Mouse (Mus musculus) left cerebral cortex, postnatal 4 days (tissue): ENCODE measurements around the gene Zfp935. TPM values are rescaled to one million over a fixed set of nuclear protein-coding genes. Genes with fewer than 3 reads are reported as not detected.
"Not testable (repeated sequence)": the region's sequence is repeated elsewhere in the genome, so short reads cannot be mapped to it uniquely, and the experiment has no call there.

Source experiments
- DNase-seq: peaks from one replicate; pipeline ENCODE4 v3.0.0-alpha.2; 2022
- intact Hi-C: fragments of 180-260 bp; cut with DNase I; formaldehyde crosslinking; loops from one replicate; pipeline ENCODE4 v1.15.1; 2025
- microRNA-seq: library from miRNA; unstranded; fragments of <30 nt; microRNA quantifications from one replicate; pipeline ENCODE4 v1.2.0, GENCODE M21; 2022
- total RNA-seq, 2 experiments: library from RNA; stranded (reverse); gene quantifications; 2 replicates each; pipeline ENCODE4 v1.2.3; 2021

The Zfp935 gene
- total RNA-seq, result 1 to 10 TPM in 1 of 2 experiments, under 1 TPM in 1; 0.74 to 2.3 TPM

DNA sequence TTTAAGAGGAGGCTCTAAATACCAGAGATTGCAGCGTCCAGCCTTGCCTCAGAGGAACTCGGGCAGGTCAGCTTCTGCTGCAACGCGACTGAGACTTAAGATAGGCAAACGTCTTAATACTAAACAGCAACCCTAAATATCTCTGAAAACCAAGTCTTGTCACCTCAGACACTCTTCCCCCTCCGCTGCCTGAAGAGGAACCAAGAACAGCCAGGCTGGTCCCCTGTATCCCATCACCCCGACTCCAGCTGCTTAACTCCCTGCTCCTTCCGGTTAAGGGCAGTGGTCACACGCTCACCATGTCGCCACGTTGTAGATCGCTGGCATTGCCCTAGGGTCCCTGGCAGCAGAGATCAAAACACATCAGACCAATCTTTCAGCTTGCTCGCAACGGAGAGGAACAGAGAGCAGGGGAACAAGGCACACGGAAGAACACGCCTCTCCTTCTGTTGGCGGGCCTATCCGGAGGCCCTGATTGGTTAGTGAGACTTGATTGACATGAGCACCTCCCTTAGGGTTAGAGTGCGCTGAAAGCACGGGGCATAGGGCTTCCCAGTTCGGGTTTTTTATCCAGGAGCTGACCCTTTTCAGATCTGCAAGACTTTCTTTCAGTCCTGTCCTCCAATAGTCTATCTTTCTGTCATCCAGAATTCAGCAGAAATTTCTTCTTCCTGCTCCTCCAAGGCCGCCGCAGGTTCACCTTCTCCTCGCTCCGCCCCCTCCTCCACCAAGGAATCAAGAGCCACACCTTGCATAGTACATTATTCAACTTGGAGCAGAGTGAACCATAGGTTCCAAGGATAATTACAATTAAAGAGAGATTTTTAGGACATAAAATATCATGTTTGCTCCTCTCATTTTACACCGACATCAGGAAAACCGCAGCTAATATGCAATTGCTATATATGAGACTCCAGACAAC, at the start of gene Zfp935:
Gene Zfp935, minus strand, starts transcription at position 323 of the 922 bp plus-strand sequence.
- DNase-seq, result peak; percentile 47
- intact Hi-C loops, result not testable (repeated sequence)

DNA sequence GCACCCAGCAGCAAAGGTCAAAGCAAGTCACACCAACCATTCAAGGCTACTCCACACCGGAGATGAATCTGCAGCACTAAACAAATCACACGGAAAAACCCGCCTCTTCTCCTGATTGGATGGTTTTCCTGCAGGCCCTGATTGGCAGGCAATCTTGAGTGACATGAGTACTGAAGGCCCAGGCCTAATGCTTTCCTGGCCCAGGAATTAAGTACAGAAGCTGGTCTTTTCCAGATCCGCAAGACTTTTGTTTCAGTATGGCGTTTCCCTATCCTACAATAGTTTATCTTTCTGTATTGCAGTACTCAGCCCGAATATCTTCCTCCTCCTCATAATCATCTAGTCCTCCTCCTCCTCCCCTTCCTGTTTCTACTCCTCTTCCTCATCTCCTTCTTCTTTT, 12.8 kb upstream of the Zfp935 start, which contains the start of gene Zfp934:
Gene Zfp934, minus strand, starts transcription at position 101 of the 400 bp plus-strand sequence.
- intact Hi-C loops, result not testable (repeated sequence)

DNA sequence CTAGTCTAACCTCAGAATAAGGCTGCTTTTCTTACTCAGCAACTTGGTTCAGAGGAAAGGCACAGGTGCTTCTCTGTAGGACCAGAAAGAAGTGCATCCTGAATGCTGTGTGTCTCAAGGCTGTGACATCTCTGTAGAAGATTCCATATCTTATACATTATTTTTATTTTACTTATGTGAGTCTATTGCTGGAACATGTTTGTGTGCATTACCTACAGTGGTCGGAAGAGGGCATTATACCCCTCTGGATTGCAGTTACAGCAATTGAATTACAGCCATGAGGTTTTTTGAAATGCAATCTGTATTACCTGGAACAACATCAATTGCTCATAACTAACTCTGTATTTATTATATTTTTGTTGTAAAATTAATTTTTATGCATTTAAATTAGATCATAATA, 3.4 kb upstream of the Zfp935 start:
- intact Hi-C loops, result not testable (repeated sequence)
- DNase-seq, result peak; percentile 2

More for the DNA sequence above, 12.8 kb upstream of the Zfp935 start, which contains the start of gene Zfp934:
- DNase-seq, result not testable (repeated sequence)

DNA sequence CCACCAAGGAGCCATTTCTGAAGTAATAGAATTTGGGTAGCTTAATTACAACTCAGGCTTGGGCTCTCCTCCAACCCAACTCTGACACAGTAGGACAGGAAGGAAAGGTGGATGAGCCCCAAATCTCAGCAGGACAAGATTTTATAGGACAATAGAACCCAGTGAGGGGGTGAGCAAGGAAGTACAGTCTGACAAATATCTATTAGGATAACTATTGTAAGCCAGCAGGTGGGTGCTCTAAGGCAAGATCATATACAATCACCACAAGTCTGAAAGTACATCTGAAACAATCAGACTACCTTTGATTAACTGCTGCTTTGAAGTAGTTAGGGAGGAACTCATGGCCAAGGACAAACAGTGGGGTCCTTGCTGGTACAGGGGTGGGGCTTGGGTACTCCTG, 28.2 kb downstream of the Zfp935 start:
- intact Hi-C loops, DNase-seq: not testable (repeated sequence)

DNA sequence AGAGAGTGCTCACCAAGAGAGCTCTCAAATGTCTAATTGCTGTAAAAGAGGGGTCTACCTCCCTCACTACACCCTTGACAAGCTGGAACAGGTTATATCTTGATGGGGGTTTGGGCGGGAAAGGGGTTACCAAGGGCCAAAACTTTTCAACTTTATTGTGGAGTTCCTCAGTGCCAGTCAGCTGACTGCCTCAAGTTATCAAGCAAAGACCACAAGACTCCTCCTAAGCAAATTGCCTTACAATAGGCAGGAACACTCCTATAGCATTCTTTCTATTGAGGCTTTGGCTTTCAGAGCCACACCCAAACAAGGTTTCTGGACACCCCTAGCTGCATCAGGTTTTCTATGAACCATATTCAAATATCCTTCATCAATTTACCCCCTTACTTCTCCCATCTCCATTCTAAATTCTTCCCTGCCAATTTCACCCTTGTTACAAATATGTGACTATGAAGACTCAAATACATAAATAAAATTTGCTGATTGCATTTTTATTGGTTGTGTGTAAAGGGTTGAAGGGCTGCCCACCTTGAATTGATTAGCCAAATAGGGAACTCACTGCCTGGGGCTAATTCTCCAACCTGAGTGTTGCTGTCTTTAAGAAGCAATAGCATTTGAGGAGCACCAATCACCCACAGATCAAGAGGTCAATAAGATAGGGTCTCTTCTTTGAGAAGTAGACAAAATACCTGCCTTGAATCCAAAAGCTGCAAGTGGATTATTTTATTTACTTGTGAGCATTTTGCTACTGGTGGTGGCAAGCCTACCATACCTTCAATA, 47.5 kb downstream of the Zfp935 start:
- intact Hi-C loops, DNase-seq: not testable (repeated sequence)

DNA sequence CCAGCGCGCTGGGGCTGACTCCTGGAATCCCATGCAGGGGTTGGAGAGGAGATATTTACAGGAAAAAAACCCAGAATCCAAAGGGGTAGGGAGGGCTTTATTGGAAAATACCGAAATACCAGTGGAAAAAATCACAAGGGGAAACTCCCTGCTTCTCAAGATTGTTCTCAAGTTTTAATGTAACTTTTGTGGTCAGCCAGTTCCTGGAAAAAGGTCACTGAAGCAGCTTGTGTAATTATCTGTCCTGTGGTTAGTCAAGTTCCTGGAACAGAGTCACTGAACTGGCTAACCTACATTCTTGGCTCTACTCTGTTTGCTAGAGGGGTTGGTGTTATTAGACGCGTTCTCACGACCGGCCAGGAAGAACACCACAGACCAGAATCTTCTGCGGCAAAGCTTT, 85.7 kb downstream of the Zfp935 start:
- intact Hi-C loops, DNase-seq: not testable (repeated sequence)

DNA sequence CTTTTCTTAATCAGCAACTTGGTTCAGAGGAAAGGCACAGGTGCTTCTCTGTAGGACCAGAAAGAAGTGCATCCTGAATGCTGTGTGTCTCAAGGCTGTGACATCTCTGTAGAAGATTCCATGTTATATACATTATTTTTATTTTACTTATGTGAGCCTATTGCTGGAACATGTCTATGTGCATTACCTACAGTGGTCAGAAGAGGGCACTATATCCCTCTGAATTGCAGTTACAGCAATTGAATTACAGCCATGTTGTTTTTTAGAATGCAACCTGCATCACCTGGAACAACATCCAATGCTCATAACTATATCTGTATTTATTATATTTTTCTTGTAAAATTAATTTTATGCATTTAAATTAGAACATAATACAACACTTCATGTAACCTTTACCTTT, 88.4 kb downstream of the Zfp935 start:
- intact Hi-C loops, result loop anchor here (10.0 kb wide), 1 partner anchor 385 kb away; the partner anchor contains the start of gene Fbp2
- not testable (repeated sequence) for DNase-seq

DNA sequence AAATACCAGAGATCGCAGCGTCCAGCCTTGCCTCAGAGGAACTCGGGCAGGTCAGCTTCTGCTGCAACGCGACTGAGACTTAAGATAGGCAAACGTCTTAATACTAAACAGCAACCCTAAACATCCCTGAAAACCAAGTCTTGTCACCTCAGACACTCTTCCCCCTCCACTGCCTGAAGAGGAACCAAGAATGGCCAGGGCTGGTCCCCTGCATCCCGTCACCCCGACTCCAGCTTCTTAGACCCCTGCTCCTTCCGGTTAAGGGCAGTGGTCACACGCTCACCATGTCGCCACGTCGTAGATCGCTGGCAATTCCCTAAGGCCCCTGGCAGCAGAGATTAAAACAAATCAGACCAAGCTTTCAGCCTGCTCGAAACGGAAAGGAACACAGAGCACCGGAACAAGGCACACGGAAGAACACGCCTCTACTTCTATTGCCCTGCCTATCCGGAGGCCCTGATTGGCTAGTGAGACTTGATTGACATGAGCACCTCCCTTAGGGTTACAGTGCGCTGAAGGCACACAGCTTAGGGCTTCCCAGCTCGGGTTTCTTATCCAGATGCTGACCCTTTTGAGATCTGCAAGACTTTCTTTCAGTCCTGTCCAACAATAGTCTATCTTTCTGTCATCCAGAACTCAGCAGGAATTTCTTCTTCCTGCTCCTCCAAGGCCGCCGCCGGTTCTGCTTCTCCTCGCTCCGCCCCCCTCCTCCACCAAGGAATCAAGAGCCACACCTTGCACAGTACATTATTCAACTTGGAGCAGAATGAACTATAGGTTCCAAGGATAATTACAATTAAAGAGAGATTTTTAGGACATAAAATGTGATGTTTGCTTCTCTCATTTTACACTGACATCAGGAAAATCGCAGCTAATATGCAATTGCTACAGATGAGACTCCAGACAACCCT, 91.6 kb downstream of the Zfp935 start, which contains the start of gene Gm49359:
Gene Gm49359, minus strand, starts transcription at position 409 of the 911 bp plus-strand sequence.
- peak; percentile 89 for DNase-seq
- intact Hi-C loops, result loop anchor here (10.0 kb wide), 1 partner anchor 388 kb away; the partner anchor contains the start of gene Fbp2

Small RNA genes lying within 50 kb of the gene (microRNA-seq; reads per million reads assigned to microRNA genes)
- not detected for gene Gm22256

Other genes with a start within 250 kb of the Zfp935 start
- gene Gm3604, start 175.3 kb downstream of the Zfp935 start, total RNA-seq, result 1 to 10 TPM in 1 of 2 experiments, under 1 TPM in 1; 0.87 to 1.1 TPM
- gene Gm49359, start 91.7 kb downstream of the Zfp935 start, total RNA-seq, result 10 to 100 TPM; 18.6 to 18.8 TPM
- 1 to 10 TPM; 7.8 to 9.4 TPM for gene Zfp934, start 12.7 kb upstream of the Zfp935 start, total RNA-seq
- 1 to 10 TPM; 4.0 to 4.4 TPM for gene 6720489N17Rik, start 65.7 kb upstream of the Zfp935 start, total RNA-seq
- gene Platr25, start 202.2 kb upstream of the Zfp935 start, total RNA-seq, result 10 to 100 TPM; 15.2 to 20.5 TPM
- gene Gm5141, start 227.3 kb upstream of the Zfp935 start, total RNA-seq, result 1 to 10 TPM; 6.7 to 9.7 TPM